Mouse (Mus musculus): ENCODE results near the gene Mast4. TPM values are rescaled to one million over a fixed set of nuclear protein-coding genes. Genes with fewer than 3 reads are reported as not detected.

Mast4 gene
- polyA plus RNA-seq, 1 experiment from 2014 or later = 33.0 TPM

DNA sequence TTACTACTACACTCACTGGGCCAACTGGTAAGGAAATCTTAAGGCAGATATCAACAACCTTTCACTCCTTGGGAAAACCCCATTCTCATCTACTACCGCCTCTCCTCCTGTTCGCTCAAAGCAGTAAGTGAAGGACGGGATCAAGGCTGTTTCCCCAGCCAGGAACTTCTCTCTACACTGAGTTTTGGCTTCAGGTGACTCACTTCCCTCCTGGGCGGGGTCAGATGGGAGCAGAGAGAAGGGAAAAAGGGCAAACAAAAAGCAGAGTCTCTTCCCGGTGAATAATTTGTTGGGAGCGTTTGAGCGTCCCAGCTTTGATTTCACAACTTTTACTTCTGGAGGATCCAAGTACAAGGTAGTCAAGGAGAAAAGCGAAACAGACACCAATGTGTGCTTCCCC is 578.2 kb downstream of the Mast4 start:
- Histone ChIP-seq H3K4me2 (ENCODE audit: low read depth, low read length) (no peak overlapping the region), H3K9me3 (ENCODE audit: control insufficient read depth, low read length) (no peaks in the 10 kb centered on the region), H3K27me3 (ENCODE audit: control insufficient read depth, insufficient read depth, low read length) (no peaks in the 10 kb centered on the region), H3K36me3 (ENCODE audit: control insufficient read depth, insufficient read depth, low read length) (0 out of 2 replicates have a peak, but pooled peaks cover under 1% of the 10 kb centered on the region), H3K4me1 (ENCODE audit: control insufficient read depth, insufficient read depth, low read length) (no peaks in the 10 kb centered on the region), H3K4me3 (ENCODE audit: low read depth, low read length) (no peak overlapping the region), H3K27ac (ENCODE audit: low read depth, low read length) (no peak overlapping the region), H3K9ac (replicated peaks; ENCODE audit: low read depth, low read length) (no peak overlapping the region)
- 92% methylated on average over 8 of the region's 8 CpGs for WGBS
- no peak for ATAC-seq (ENCODE audit: low read depth)

DNA sequence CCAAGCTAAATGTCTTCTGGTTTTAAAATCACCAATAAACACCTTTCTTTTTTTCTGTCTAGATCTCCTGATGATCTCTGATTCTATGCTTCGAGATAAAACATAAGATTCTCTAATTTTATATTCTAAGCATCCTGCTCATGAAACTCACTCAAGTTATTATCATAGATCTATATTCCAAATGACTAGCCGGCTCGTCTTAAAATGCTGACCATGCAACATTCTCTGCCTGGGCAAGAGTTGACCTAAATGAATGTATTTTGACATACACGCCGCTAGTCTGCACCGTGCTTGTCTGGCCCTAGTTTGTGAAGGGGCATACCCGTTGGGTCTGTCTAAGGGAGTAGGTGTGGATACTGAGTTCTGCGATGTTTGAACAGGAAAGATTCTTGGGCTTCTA is 579.2 kb downstream of the Mast4 start:
- H3K27me3 ChIP-seq (ENCODE audit: control insufficient read depth, insufficient read depth, low read length) = no peaks in the 10 kb centered on the region
- no peak for ATAC-seq (ENCODE audit: low read depth)
- H3K27ac ChIP-seq (ENCODE audit: low read depth, low read length) = no peak overlapping the region
- WGBS = 96% methylated on average over 8 of the region's 8 CpGs
- H3K4me2 ChIP-seq (ENCODE audit: low read depth, low read length) = no peak overlapping the region
- 0 out of 2 replicates have a peak, but pooled peaks cover 4% of the 10 kb centered on the region for H3K36me3 ChIP-seq (ENCODE audit: control insufficient read depth, insufficient read depth, low read length)
- no peaks in the 10 kb centered on the region for H3K9me3 ChIP-seq (ENCODE audit: control insufficient read depth, low read length)
- H3K9ac ChIP-seq (replicated peaks; ENCODE audit: low read depth, low read length) = no peak overlapping the region
- H3K4me1 ChIP-seq (ENCODE audit: control insufficient read depth, insufficient read depth, low read length) = no peaks in the 10 kb centered on the region
- H3K4me3 ChIP-seq (ENCODE audit: low read depth, low read length) = no peak overlapping the region

DNA sequence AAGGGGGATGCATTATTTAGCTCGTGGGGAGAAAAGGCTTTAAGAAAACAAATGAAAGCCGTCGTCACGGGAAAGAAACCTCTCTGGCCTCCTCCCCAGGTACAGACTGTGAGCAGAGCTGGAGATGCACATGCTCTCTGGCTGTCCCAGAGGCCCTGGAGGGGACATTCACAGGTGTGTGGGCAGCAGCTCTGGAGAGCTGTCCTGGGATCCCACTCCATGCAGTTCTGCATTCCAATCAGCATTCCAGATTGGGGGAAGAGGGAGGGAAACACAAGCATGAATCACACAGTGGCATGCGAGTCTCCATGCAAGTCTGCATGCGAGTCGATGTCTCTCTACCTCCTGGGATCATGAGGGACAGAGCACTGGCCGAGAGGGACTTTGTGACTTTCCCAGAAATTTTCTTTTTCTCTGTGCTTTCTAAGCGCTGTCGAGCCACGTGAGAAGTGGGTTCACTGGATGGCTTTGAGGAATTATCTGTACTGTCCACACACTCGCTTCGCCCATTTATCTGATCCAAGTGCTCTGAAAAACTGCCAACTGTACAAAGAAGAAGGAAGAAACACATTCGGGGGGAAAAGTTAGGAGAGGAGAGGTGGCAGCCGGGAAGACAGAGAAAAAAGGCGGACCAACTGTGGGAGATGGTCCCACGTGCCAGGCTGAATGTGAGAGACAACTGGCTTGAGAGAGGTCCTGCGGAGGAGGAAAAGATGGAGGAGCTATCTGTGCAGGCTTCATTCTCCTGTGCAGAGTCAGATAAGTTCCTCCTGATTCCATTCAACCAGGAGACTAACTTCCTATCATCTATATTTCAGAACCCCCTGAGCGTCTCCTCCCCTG is 580.4 kb downstream of the Mast4 start:
- no peak overlapping the region for H3K27ac ChIP-seq (ENCODE audit: low read depth, low read length)
- H3K4me3 ChIP-seq (ENCODE audit: low read depth, low read length) = no peak overlapping the region
- H3K9me3 ChIP-seq (ENCODE audit: control insufficient read depth, low read length) = no peaks in the 10 kb centered on the region
- 86% methylated on average over 19 of the region's 19 CpGs for WGBS
- ATAC-seq (ENCODE audit: low read depth) = no peak
- no peak overlapping the region for H3K9ac ChIP-seq (replicated peaks; ENCODE audit: low read depth, low read length)
- H3K27me3 ChIP-seq (ENCODE audit: control insufficient read depth, insufficient read depth, low read length) = no peaks in the 10 kb centered on the region
- no peak overlapping the region for H3K4me2 ChIP-seq (ENCODE audit: low read depth, low read length)
- H3K4me1 ChIP-seq (ENCODE audit: control insufficient read depth, insufficient read depth, low read length) = no peaks in the 10 kb centered on the region
- H3K36me3 ChIP-seq (ENCODE audit: control insufficient read depth, insufficient read depth, low read length) = 0 out of 2 replicates have a peak, but pooled peaks cover 4% of the 10 kb centered on the region

DNA sequence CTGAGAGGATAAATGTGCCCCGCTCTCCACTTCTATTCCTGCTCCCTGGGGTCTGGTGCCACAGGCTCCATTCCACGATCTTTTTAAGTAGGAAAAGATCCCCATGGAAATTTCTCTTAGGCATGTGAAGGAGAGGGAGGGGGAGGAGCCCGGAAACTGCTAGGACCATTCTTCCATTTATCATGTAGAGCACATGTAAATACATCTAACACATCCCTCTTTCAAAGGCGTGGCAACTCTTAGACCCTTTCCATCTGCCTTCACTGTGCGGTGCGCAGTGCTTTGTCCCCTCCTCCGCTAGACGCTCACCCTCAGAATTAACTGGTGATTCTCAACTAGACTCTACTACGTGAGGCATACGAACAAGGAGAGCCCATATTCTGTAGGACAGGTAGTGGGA is 584.4 kb downstream of the Mast4 start:
- 69% methylated on average over 10 of the region's 10 CpGs for WGBS
- no peak overlapping the region for H3K9ac ChIP-seq (replicated peaks; ENCODE audit: low read depth, low read length)
- H3K4me2 ChIP-seq (ENCODE audit: low read depth, low read length) = no peak overlapping the region
- H3K4me3 ChIP-seq (ENCODE audit: low read depth, low read length) = no peak overlapping the region
- H3K36me3 ChIP-seq (ENCODE audit: control insufficient read depth, insufficient read depth, low read length) = 0 out of 2 replicates have a peak, but pooled peaks cover 4% of the 10 kb centered on the region
- H3K9me3 ChIP-seq (ENCODE audit: control insufficient read depth, low read length) = no peaks in the 10 kb centered on the region
- no peaks in the 10 kb centered on the region for H3K4me1 ChIP-seq (ENCODE audit: control insufficient read depth, insufficient read depth, low read length)
- H3K27ac ChIP-seq (ENCODE audit: low read depth, low read length) = no peak overlapping the region
- ATAC-seq (ENCODE audit: low read depth) = no peak
- no peaks in the 10 kb centered on the region for H3K27me3 ChIP-seq (ENCODE audit: control insufficient read depth, insufficient read depth, low read length)

- ATAC-seq (ENCODE audit: low read depth) = no peak
Observed at GRCm38 (mm10) chr13:102749194-102749593, 585.1 kb downstream of the Mast4 start.

DNA sequence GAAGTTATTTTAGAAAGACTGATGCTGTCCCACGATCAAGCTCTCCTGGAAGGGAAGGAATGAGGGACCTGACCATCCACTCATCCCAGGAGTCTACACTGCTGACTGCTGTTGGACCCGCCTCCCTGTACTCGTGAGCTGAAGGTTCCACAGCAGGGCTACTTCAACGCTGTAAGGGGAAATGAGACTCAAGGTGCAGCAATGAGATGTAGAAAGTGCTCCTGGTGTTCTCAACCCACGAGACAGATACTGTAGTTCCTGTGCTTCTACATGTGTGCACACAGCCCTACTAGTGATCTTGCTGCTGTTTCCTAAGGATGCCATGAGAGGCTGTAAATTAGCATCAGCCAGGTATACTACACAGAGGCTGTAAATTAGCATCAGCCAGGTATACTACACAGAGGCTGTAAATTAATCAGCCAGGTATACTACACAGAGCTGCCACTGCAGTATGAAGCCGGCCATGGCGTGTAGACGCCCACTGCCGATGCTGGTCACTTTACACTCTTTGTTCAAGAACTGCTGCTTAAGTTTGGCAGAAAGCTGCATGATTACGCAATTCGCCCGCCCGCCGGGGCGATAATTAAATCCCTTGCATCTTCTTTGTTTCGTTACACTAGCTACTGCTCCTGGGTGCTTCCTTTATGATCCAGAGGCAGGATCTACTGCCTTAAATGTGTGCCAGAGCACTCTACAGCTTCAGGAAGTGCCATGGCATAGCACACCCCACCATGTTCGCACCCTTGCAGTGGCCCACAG is 587.3 kb downstream of the Mast4 start:
- no peaks in the 10 kb centered on the region for H3K9me3 ChIP-seq (ENCODE audit: control insufficient read depth, low read length)
- no peak overlapping the region for H3K27ac ChIP-seq (ENCODE audit: low read depth, low read length)
- H3K36me3 ChIP-seq (ENCODE audit: control insufficient read depth, insufficient read depth, low read length) = 0 out of 2 replicates have a peak, but pooled peaks cover 4% of the 10 kb centered on the region
- 89% methylated on average over 17 of the region's 17 CpGs for WGBS
- H3K9ac ChIP-seq (replicated peaks; ENCODE audit: low read depth, low read length) = no peak overlapping the region
- no peak for ATAC-seq (ENCODE audit: low read depth)
- H3K4me1 ChIP-seq (ENCODE audit: control insufficient read depth, insufficient read depth, low read length) = no peaks in the 10 kb centered on the region
- H3K27me3 ChIP-seq (ENCODE audit: control insufficient read depth, insufficient read depth, low read length) = no peaks in the 10 kb centered on the region
- no peak overlapping the region for H3K4me3 ChIP-seq (ENCODE audit: low read depth, low read length)
- H3K4me2 ChIP-seq (ENCODE audit: low read depth, low read length) = no peak overlapping the region

More at GRCm38 (mm10) chr13:102749194-102749593, 585.1 kb downstream of the Mast4 start:
- Histone ChIP-seq H3K4me3 (ENCODE audit: low read depth, low read length) (no peak overlapping the region), H3K9me3 (ENCODE audit: control insufficient read depth, low read length) (no peaks in the 10 kb centered on the region), H3K27me3 (ENCODE audit: control insufficient read depth, insufficient read depth, low read length) (no peaks in the 10 kb centered on the region), H3K4me2 (ENCODE audit: low read depth, low read length) (no peak overlapping the region), H3K36me3 (ENCODE audit: control insufficient read depth, insufficient read depth, low read length) (0 out of 2 replicates have a peak, but pooled peaks cover 4% of the 10 kb centered on the region), H3K9ac (replicated peaks; ENCODE audit: low read depth, low read length) (no peak overlapping the region), H3K4me1 (ENCODE audit: control insufficient read depth, insufficient read depth, low read length) (no peaks in the 10 kb centered on the region), H3K27ac (ENCODE audit: low read depth, low read length) (no peak overlapping the region)
- whole genome bisulfite sequencing = 41% methylated on average over 6 of the region's 6 CpGs

DNA sequence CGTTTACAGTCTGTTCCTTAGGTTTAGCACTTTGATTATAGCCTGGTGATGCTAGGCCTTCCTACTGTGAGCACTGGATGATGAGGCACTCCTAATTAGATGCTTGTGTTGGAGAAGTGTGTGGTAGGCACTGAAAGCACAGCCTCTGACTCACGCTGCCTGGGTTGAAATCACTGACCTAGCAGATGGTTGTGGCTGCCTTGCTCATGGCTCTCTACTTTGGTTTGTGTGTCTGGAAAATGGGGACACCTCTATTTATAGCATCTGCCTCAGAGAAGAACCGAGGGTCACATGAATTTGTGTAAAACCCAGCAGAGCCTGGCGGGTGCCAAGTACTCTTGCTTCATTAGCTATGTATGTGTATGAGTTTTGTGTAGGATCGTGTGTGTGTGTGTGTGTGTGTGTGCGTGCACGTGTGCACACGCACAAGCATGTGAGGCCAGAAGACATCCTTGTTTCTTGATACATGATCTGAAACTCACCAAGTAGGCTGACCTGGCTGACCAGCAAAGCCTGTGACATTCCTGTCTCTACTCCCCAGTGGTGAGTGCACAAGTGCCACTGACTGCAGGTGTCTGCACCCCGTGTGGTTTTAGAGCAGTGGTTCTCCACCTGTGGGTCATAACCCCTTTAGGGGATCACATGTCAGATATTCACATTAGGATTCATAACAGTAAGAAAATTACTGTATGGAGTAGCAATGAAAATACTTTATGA is 588.5 kb downstream of the Mast4 start:
- Histone ChIP-seq H3K4me3 (ENCODE audit: low read depth, low read length) (no peak overlapping the region), H3K9ac (replicated peaks; ENCODE audit: low read depth, low read length) (no peak overlapping the region), H3K27ac (ENCODE audit: low read depth, low read length) (no peak overlapping the region), H3K4me2 (ENCODE audit: low read depth, low read length) (no peak overlapping the region), H3K4me1 (ENCODE audit: control insufficient read depth, insufficient read depth, low read length) (no peaks in the 10 kb centered on the region), H3K9me3 (ENCODE audit: control insufficient read depth, low read length) (no peaks in the 10 kb centered on the region), H3K27me3 (ENCODE audit: control insufficient read depth, insufficient read depth, low read length) (no peaks in the 10 kb centered on the region), H3K36me3 (ENCODE audit: control insufficient read depth, insufficient read depth, low read length) (0 out of 2 replicates have a peak, but pooled peaks cover 1% of the 10 kb centered on the region)
- no peak for ATAC-seq (ENCODE audit: low read depth)
- WGBS = 89% methylated on average over 9 of the region's 9 CpGs

DNA sequence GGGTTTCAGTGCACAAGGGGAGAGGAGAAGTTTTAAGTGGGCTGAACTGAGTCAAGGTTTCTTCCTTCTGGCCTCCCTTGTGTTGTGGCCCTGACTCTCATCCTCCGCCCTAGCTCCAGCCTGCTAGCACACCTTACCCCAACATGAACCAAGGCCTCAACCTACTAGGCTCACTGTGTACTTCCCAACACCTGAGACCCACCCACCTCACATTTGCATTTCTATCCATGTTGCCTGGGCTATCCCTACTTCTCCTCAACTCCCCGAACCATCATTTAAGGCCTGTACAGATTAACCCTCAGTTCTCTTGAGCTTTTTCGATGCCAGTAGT is 589.1 kb downstream of the Mast4 start:
- H3K4me3 ChIP-seq (ENCODE audit: low read depth, low read length) = no peak overlapping the region
- WGBS = 95% methylated on average over 3 of the region's 3 CpGs
- ATAC-seq (ENCODE audit: low read depth) = no peak

More for the DNA sequence above, 589.1 kb downstream of the Mast4 start:
- H3K4me2 ChIP-seq (ENCODE audit: low read depth, low read length) = no peak overlapping the region
- no peaks in the 10 kb centered on the region for H3K27me3 ChIP-seq (ENCODE audit: control insufficient read depth, insufficient read depth, low read length)
- no peaks in the 10 kb centered on the region for H3K4me1 ChIP-seq (ENCODE audit: control insufficient read depth, insufficient read depth, low read length)
- H3K36me3 ChIP-seq (ENCODE audit: control insufficient read depth, insufficient read depth, low read length) = no peaks in the 10 kb centered on the region
- H3K9me3 ChIP-seq (ENCODE audit: control insufficient read depth, low read length) = no peaks in the 10 kb centered on the region
- no peak overlapping the region for H3K27ac ChIP-seq (ENCODE audit: low read depth, low read length)
- H3K9ac ChIP-seq (replicated peaks; ENCODE audit: low read depth, low read length) = no peak overlapping the region
